Mouse (Mus musculus) hindbrain, postnatal 0 days (tissue): Measurements from ENCODE around the gene Mmp15. TPM values are rescaled to one million over a fixed set of nuclear protein-coding genes. Genes with fewer than 3 reads are reported as not detected.
A peak's percentile ranks its signal among the peaks of the same experiment; 100 is the strongest.

Experiments used
- ATAC-seq: fragments of 200-750 bp; cut with Nextera tagmentation; 2 replicates; pipeline ENCODE4 v1.8.0; 2017; ENCODE audit warnings: mild to moderate bottlenecking, moderate TSS enrichment, moderate library complexity
- DNase-seq: peaks from one replicate; pipeline ENCODE4 v3.0.0-alpha.2; 2015; ENCODE audit warnings: low spot score
- H3K27ac ChIP-seq: fragments of 300-500 bp; sonication (generic); 2 replicates; pipeline ENCODE4 v1.5.1; 2014; ENCODE audit warnings: mild to moderate bottlenecking
- H3K27me3 ChIP-seq: fragments of 300-500 bp; sonication (generic); 2 replicates; pipeline ENCODE4 v1.6.1; 2014; ENCODE audit warnings: low read length, mixed read lengths; ENCODE audit not compliant: insufficient read depth
- H3K36me3 ChIP-seq: fragments of 300-500 bp; sonication (generic); 2 replicates; pipeline ENCODE4 v1.6.1; 2014; ENCODE audit warnings: low read length, mixed read lengths; ENCODE audit not compliant: insufficient read depth
- H3K4me1 ChIP-seq: fragments of 300-500 bp; sonication (generic); 2 replicates; pipeline ENCODE4 v1.6.1; 2014; ENCODE audit warnings: antibody characterized with exemption, low read length, mixed read lengths; ENCODE audit not compliant: insufficient read depth
- H3K4me2 ChIP-seq: fragments of 300-500 bp; sonication (generic); 2 replicates; pipeline ENCODE4 v1.6.1; 2014; ENCODE audit warnings: low read depth, mild to moderate bottlenecking, low read length, moderate library complexity, mixed read lengths
- H3K4me3 ChIP-seq: fragments of 300-500 bp; sonication (generic); 2 replicates; pipeline ENCODE4 v1.5.1; 2014; ENCODE audit warnings: low read length
- H3K9ac ChIP-seq: fragments of 300-500 bp; sonication (generic); replicated peaks from 2 replicates; pipeline ENCODE4 v1.6.1; 2014; ENCODE audit warnings: mild to moderate bottlenecking, low read length, moderate library complexity, mixed read lengths
- H3K9me3 ChIP-seq: fragments of 300-500 bp; sonication (generic); 2 replicates; pipeline ENCODE4 v1.6.1; 2016; ENCODE audit warnings: low read length, mixed read lengths
- CTCF ChIP-seq: IDR thresholded peaks from 2 replicates; pipeline ENCODE4 v1.5.1; 2016; ENCODE audit warnings: antibody characterized with exemption, control low read depth, low read depth
- WGBS: fragments of 180-500 bp; shearing (Covaris S2); extraction: QIAGEN DNeasy Blood & Tissue Kit; methylation state at CpG from one replicate; pipeline ENCODE4 v1.1.7; 2014; 5-methylcytosine and 5-hydroxymethylcytosine counted together
- polyA plus RNA-seq: library from polyadenylated mRNA; unstranded; fragments of >200 nt; fragmentation: Nextera tagmentation; extraction: Ambion mirVana; gene quantifications from 2 replicates; pipeline ENCODE4 v1.2.1, GENCODE M21; 2015
- total RNA-seq: library from RNA; depleted of rRNA; stranded (reverse); fragments of >200 nt; gene quantifications from 2 replicates; pipeline ENCODE4 v1.2.3, GENCODE M21; 2014

Mmp15 gene
- total and polyA plus RNA-seq, 2 experiments from 2014 or later = 14.0 to 72.9 TPM

DNA sequence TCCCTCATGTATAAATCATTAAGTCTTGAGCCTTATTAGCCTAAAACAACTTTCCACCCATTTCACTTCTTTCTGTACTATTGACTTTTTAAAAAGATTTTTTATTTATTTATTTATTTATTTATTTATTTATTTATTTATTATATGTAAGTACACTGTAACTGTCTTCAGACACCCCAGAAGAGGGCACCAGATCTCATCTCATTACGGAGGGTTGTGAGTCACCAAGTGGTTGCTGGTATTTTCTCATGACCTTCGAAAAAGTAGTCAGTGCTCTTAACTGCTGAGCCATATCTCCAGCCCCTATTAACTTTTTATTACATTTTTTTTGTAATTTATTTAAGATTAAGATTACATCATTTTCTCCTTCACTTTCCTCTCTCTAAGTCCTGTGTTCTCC lies 37.4 kb upstream of the Mmp15 start:
- H3K9me3 ChIP-seq = no peaks in the 10 kb centered on the region
- no peak overlapping the region for H3K4me3 ChIP-seq
- WGBS = 87% methylated on average over 2 of the region's 2 CpGs
- ATAC-seq (no peak), DNase-seq (no peak)
- H3K4me2 ChIP-seq = no peak overlapping the region
- no peaks in the 10 kb centered on the region for H3K4me1 ChIP-seq
- no peaks in the 10 kb centered on the region for H3K36me3 ChIP-seq
- H3K27me3 ChIP-seq = no peaks in the 10 kb centered on the region
- H3K27ac ChIP-seq = no peak overlapping the region
- H3K9ac ChIP-seq = no peak overlapping the region
- TF ChIP-seq CTCF = no peak

GRCm38 (mm10) chr8:95315350-95315749 lies 36.7 kb upstream of the Mmp15 start:
- 91% methylated on average over 1 of the region's 1 CpGs for WGBS
- Histone ChIP-seq H3K4me1 (0 out of 2 replicates have a peak, but pooled peaks cover 3% of the 10 kb centered on the region), H3K36me3 (no peaks in the 10 kb centered on the region), H3K27ac (no peak overlapping the region), H3K27me3 (no peaks in the 10 kb centered on the region), H3K4me3 (no peak overlapping the region), H3K9me3 (no peaks in the 10 kb centered on the region), H3K9ac (no peak overlapping the region), H3K4me2 (no peak overlapping the region)
- TF ChIP-seq CTCF = no peak
- ATAC-seq = no peak
- no peak for DNase-seq

- DNase-seq (peak; percentile 77), ATAC-seq (peak; percentile 77)
- Histone ChIP-seq H3K4me3 (peak overlapping the region; percentile 42), H3K9ac (peak overlapping the region; percentile 39), H3K4me2 (peak overlapping the region; percentile 84), H3K27me3 (no peaks in the 10 kb centered on the region), H3K36me3 (no peaks in the 10 kb centered on the region; the same call in 1 of the 2 replicates), H3K4me1 (0 out of 2 replicates have a peak, but pooled peaks cover 3% of the 10 kb centered on the region), H3K9me3 (no peaks in the 10 kb centered on the region), H3K27ac (no peak overlapping the region)
- WGBS = 3% methylated on average over 41 of the region's 41 CpGs
- peak; percentile 52 for TF ChIP-seq CTCF
Measured at GRCm38 (mm10) chr8:95320224-95321139, 31.6 kb upstream of the Mmp15 start.

DNA sequence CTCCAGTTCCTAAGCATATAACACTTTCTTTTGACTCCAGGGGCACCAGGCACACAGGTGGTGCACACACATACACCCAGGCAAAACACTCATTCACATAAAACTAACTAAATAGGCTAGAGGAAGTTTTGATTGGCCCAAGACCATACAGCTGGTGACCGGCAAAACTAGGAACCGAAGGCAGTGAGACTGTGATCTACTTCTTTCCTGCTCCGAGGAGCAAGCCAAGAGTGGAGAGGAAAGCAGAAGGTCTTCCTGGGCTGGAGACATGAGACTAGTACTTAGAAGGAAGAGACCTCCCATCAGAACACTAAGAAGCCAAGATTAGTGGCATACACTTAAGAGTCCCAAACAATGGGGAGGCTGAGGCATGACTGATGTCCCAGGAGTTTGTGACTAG lies 28.9 kb upstream of the Mmp15 start:
- Histone ChIP-seq H3K27ac (no peak overlapping the region), H3K4me3 (no peak overlapping the region), H3K4me2 (no peak overlapping the region), H3K36me3 (peaks cover 25% of the 10 kb centered on the region), H3K9ac (no peak overlapping the region), H3K4me1 (0 out of 2 replicates have a peak, but pooled peaks cover 3% of the 10 kb centered on the region), H3K9me3 (no peaks in the 10 kb centered on the region), H3K27me3 (no peaks in the 10 kb centered on the region)
- DNase-seq (no peak), ATAC-seq (no peak)
- TF ChIP-seq CTCF = no peak
- 80% methylated on average over 3 of the region's 3 CpGs for WGBS

GRCm38 (mm10) chr8:95324646-95325045 lies 27.4 kb upstream of the Mmp15 start:
- DNase-seq (no peak), ATAC-seq (peak; percentile 36; the same call in 1 of the 2 replicates)
- Histone ChIP-seq H3K4me1 (0 out of 2 replicates have a peak, but pooled peaks cover 4% of the 10 kb centered on the region), H3K9ac (no peak overlapping the region), H3K27me3 (no peaks in the 10 kb centered on the region), H3K4me2 (no peak overlapping the region), H3K36me3 (peaks cover 37% of the 10 kb centered on the region), H3K27ac (peak overlapping the region; percentile 43; the same call in 1 of the 2 replicates), H3K9me3 (no peaks in the 10 kb centered on the region), H3K4me3 (no peak overlapping the region)
- 21% methylated on average over 5 of the region's 5 CpGs for WGBS
- TF ChIP-seq CTCF = no peak

- no peak overlapping the region for H3K27ac ChIP-seq
- ATAC-seq (no peak), DNase-seq (no peak)
- no peaks in the 10 kb centered on the region for H3K9me3 ChIP-seq
- H3K4me3 ChIP-seq = no peak overlapping the region
- H3K4me1 ChIP-seq = peaks cover 11% of the 10 kb centered on the region
- 94% methylated on average over 5 of the region's 5 CpGs for WGBS
- H3K9ac ChIP-seq = no peak overlapping the region
- no peak overlapping the region for H3K4me2 ChIP-seq
- TF ChIP-seq CTCF = no peak
- peaks cover 37% of the 10 kb centered on the region for H3K36me3 ChIP-seq
- H3K27me3 ChIP-seq = no peaks in the 10 kb centered on the region
Measured at GRCm38 (mm10) chr8:95326822-95327221, 25.2 kb upstream of the Mmp15 start.

DNA sequence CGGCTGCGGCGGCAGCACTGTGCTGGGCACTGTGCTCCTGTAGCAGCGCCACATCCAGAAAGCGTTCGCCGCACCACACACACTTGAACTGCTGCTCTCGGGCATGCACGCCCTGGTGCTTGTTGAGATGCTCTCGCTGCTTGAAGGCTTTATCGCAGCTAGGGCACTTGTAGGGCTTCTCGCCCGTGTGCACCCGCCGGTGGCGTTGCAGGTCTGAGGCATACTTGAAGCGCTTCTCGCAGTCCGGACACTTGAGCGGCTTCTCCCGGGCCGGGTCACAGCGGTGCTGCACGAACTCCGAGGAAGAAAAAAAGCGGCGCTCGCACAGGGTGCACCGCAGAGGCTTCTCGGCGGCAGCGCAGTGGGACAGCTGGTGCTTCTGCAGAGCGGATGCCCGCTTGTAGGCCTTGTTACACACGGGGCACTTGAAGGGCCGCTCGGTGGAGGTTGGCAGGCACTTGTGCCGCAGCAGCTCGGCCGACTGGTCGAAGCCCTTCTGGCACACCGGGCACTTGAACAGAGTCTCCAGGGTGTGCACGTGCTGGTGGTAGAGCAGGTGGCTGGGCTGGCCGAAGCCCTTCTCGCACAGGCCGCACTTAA lies 24.1 kb upstream of the Mmp15 start:
- H3K9ac ChIP-seq = no peak overlapping the region
- DNase-seq = no peak
- no peaks in the 10 kb centered on the region for H3K27me3 ChIP-seq
- H3K4me1 ChIP-seq = peaks cover 11% of the 10 kb centered on the region
- no peak for TF ChIP-seq CTCF
- H3K9me3 ChIP-seq = no peaks in the 10 kb centered on the region
- H3K36me3 ChIP-seq = peaks cover 37% of the 10 kb centered on the region
- no peak overlapping the region for H3K4me2 ChIP-seq
- no peak for ATAC-seq
- H3K27ac ChIP-seq = no peak overlapping the region
- H3K4me3 ChIP-seq = no peak overlapping the region
- 85% methylated on average over 46 of the region's 46 CpGs for WGBS
